Mouse (Mus musculus): Measurements from ENCODE around the gene Cradd. TPM values are rescaled to one million over a fixed set of nuclear protein-coding genes. Genes with fewer than 3 reads are reported as not detected.

The Cradd gene
- polyA plus RNA-seq (2017; shearing (Covaris generic)): 10 to 100 TPM; 25.9 to 30.2 TPM

DNA sequence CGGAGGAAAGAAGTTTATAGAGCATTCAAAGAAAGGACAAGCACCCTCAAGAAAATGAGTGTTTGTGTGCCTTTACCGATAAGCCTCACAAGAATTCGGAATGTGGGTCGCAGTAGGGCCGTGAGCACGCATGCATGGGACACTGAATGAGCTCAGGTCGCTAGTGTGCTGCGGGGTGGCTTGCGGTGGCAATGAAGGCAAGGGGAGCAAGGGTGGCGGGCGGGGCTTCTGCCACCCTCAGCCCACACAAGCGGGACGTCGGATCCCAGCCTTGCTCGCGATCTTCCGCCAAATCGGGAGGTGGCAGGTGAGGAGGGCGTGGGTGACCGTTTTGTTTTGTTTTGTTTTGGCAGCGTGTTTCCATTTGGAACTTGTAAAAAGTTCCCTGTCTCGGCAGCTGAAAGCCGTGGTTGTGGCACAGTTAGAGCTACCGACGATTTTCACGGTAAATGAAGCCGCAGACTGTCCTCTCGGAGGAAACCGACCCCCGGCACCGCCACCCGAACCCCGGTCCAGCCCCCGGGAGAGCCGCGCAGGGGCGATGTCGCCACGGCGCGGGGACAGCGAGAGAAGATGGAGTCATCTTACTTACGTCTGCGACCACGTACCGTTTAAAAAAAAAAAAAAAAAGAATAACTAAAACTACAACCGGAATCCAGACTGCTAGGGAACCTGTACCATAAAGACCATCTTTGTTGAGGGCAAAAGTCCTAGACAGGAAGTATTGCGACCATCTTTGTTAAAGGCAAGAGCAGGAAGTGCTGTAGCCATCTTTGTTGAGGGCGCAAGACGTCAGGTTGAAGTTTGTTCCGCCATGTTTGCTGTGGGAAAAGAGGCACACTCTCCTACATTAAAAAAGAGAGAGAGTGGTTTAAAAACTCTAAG is at the start of gene Cradd:
Cradd (minus strand) TSS at position 741 of the 885 bp plus-strand sequence.

Other genes starting within 250 kb of the Cradd start
- 100 to 1,000 TPM in 1 of 2 experiments, 10 to 100 TPM in 1; 66.8 to 106 TPM for gene Socs2, start 93.0 kb upstream of the Cradd start, polyA plus RNA-seq (2017; shearing (Covaris generic))
- 100 to 1,000 TPM; 120 to 123 TPM for gene Mrpl42, start 177.8 kb upstream of the Cradd start, polyA plus RNA-seq (2017; shearing (Covaris generic))
- gene Ube2n, start 191.0 kb upstream of the Cradd start, polyA plus RNA-seq (2017; shearing (Covaris generic)): 100 to 1,000 TPM; 274 to 292 TPM
- gene Nudt4, start 240.0 kb upstream of the Cradd start, polyA plus RNA-seq (2017; shearing (Covaris generic)): 10 to 100 TPM; 39.2 to 49.2 TPM